Mouse (Mus musculus) G1E (cell line): Measurements from ENCODE around the gene Siae. TPM values are rescaled to one million over a fixed set of nuclear protein-coding genes. Genes with fewer than 3 reads are reported as not detected.

Experiments used
- ATAC-seq: 2 replicates; pipeline ENCODE4 v1.8.0; 2016; ENCODE audit warnings: mild to moderate bottlenecking; ENCODE audit not compliant: insufficient number of reproducible peaks, poor library complexity, low FRiP score, severe bottlenecking; ENCODE audit errors: extremely low read depth
- DNase-seq: peaks from one replicate; pipeline ENCODE4 v3.0.0; 2012; ENCODE audit warnings: low spot score
- H3K27me3 ChIP-seq: 2 replicates; pipeline ENCODE4 v1.6.1; 2012; ENCODE audit warnings: mild to moderate bottlenecking, low read length, inconsistent platforms; ENCODE audit not compliant: insufficient read depth
- H3K36me3 ChIP-seq: replicated peaks from 2 replicates; pipeline ENCODE3; 2012; ENCODE audit warnings: mild to moderate bottlenecking, inconsistent platforms
- H3K4me1 ChIP-seq: 2 replicates; pipeline ENCODE4 v1.6.1; 2012; ENCODE audit warnings: low read depth, low read length, inconsistent platforms, mixed read lengths; ENCODE audit not compliant: insufficient read depth
- H3K4me3 ChIP-seq: 2 replicates; pipeline ENCODE4 v1.5.1; 2012; ENCODE audit warnings: low read depth, mild to moderate bottlenecking, inconsistent platforms, low read length, moderate library complexity, mixed read lengths
- H3K9me3 ChIP-seq: replicated peaks from 2 replicates; pipeline ENCODE4 v1.6.1; 2012; ENCODE audit warnings: inconsistent platforms
- CTCF ChIP-seq: IDR thresholded peaks from 2 replicates; pipeline ENCODE4 v1.5.1; 2012; ENCODE audit warnings: low read depth, low read length, inconsistent platforms, mixed read lengths
- GATA1 ChIP-seq: IDR thresholded peaks from 2 replicates; pipeline ENCODE4 v1.6.1; 2012; ENCODE audit warnings: borderline replicate concordance, low read length, inconsistent platforms, mixed read lengths
- GATA2 ChIP-seq: IDR thresholded peaks from 2 replicates; pipeline ENCODE4 v1.6.1; 2012; ENCODE audit warnings: low read depth, low read length, inconsistent platforms, borderline replicate concordance
- POLR2AphosphoS5 ChIP-seq: IDR thresholded peaks from 2 replicates; pipeline ENCODE4 v1.6.1; 2012; ENCODE audit warnings: low read depth, low read length, inconsistent platforms; ENCODE audit not compliant: insufficient replicate concordance
- TAL1 ChIP-seq: conservative IDR thresholded peaks from 2 replicates; pipeline ENCODE4 v1.6.1; 2012; ENCODE audit warnings: low read depth, low read length, inconsistent platforms, mixed read lengths
- polyA plus RNA-seq: library from polyadenylated mRNA; stranded (reverse); fragments of >175 nt; gene quantifications from 2 replicates; pipeline ENCODE4 v1.2.3, GENCODE M21; 2012
- total RNA-seq, 2 experiments: library from RNA; stranded (forward) in 1 of 2; stranded (reverse) in 1 of 2; fragments of 200-1000 nt in 1 of 2; fragments of >200 nt in 1 of 2; fragmentation: Nextera tagmentation in 1 of 2; gene quantifications; 2 replicates each; pipeline ENCODE4 v1.2.3; 2014 to 2017

Gene Siae
- total and polyA plus RNA-seq, 3 experiments: 1.9 to 98.8 (median 44.5) TPM

DNA sequence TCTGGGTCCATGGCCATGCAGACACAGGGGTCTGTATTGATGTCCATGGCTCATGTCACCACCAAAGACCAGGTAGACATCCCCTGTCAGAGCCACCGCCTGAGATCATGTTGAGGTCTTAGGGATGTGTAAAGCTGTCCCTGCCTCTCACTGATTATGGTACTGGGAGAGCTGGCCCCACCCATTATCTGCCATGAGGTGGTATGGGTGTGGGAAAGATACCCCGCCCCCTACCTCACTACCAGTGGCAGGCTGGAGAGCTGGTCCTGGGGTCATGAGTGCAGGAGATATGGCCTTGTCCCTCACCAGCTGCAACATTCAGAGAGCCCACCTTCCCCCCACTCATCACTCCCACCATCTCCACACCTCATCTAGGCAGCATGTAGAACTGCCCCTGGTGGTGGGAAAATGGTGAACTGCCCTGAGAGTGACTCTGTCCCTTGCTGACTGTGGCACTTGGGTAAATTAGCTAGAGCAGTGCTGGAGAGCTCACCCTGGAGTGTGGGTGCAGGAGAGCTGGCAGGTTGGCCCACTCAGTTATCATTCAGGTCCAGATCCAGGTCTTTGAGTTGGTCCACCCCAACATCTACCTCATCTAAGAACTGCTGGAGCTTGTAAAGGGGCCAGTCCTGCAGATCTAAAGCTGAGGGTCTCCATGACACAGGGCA, 45.2 kb downstream of the Siae start:
- no peak for DNase-seq
- Histone ChIP-seq H3K27me3 (no peaks in the 10 kb centered on the region), H3K36me3 (no peaks in the 10 kb centered on the region), H3K4me3 (no peak overlapping the region; the same call in 1 of the 2 replicates), H3K4me1 (peaks cover 42% of the 10 kb centered on the region), H3K9me3 (no peaks in the 10 kb centered on the region)
- no peak for TF ChIP-seq TAL1
- 0 out of 2 replicates have a peak, but pooled peaks have one; percentile 10 for TF ChIP-seq CTCF
- no peak; the same call in 1 of the 2 replicates for ATAC-seq

DNA sequence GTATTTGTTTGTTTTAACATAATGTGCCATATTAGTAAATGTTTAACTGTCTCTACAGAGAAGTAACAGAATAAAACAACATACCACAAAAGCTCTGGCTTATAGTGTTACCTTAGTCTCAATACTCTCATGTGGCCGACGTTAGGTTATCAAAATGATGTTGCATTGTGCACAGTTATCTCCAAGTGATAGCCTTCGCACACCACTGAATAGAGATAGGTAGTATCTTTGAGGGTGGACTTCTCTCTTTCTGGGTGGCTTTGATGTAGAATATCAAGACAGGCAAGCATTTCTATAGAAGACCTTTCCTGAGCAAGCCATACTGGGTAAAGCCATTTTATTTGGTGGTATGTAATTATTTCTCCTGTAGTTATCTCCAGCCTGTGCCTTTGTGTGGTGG, 49.6 kb downstream of the Siae start:
- peaks cover 44% of the 10 kb centered on the region for H3K4me1 ChIP-seq
- DNase-seq (no peak), ATAC-seq (no peak)
- TF ChIP-seq GATA2 (no peak), CTCF (no peak), GATA1 (no peak), POLR2AphosphoS5 (no peak), TAL1 (no peak)
- no peaks in the 10 kb centered on the region for H3K27me3 ChIP-seq
- H3K4me3 ChIP-seq: no peak overlapping the region
- no peaks in the 10 kb centered on the region for H3K36me3 ChIP-seq
- no peaks in the 10 kb centered on the region for H3K9me3 ChIP-seq

- H3K27me3 ChIP-seq: no peaks in the 10 kb centered on the region
- no peak overlapping the region for H3K4me3 ChIP-seq
- H3K9me3 ChIP-seq: no peaks in the 10 kb centered on the region
- H3K4me1 ChIP-seq: peaks cover 57% of the 10 kb centered on the region
- no peaks in the 10 kb centered on the region for H3K36me3 ChIP-seq
- DNase-seq: no peak
- no peak for ATAC-seq
- TF ChIP-seq TAL1: no peak
- TF ChIP-seq GATA2: no peak
- no peak for TF ChIP-seq GATA1
- no peak for TF ChIP-seq POLR2AphosphoS5
- TF ChIP-seq CTCF: no peak
Measured at GRCm38 (mm10) chr9:37609558-37609957, 54.1 kb downstream of the Siae start.

GRCm38 (mm10) chr9:37613182-37613910, 57.8 kb downstream of the Siae start, which contains the start of gene Spa17:
Gene Spa17 (minus strand): TSS chr9:37613722.
- Histone ChIP-seq H3K4me1 (peaks cover 68% of the 10 kb centered on the region), H3K4me3 (peak within 1 kb of the TSS; percentile 72), H3K27me3 (no peaks in the 10 kb centered on the region), H3K36me3 (peaks cover 13% of the 10 kb centered on the region), H3K9me3 (no peaks in the 10 kb centered on the region)
- ATAC-seq: peak; percentile 78
- DNase-seq: peak; percentile 68
- TF ChIP-seq CTCF: no peak
- TF ChIP-seq TAL1: no peak
- TF ChIP-seq GATA1: no peak
- TF ChIP-seq POLR2AphosphoS5: no peak
- TF ChIP-seq GATA2: no peak

DNA sequence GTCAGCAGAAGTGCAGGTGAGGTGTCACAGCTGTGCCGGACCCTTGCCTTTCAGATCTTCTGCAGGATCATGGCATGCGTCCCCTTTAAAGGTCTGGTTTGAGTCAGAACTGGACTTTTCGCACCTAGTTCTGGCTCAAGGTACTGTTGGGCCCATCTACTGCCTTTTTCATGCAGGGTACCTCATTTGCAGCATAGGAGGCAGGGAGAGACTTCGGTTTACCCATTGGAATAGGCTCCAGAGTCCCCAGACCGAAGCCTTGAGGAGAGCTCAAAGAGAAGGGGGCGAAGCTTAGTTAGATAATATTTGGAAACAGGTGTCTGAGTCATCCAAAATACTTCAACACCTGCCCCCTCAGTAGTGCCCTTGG, 58.4 kb downstream of the Siae start:
- Histone ChIP-seq H3K36me3 (peaks cover 18% of the 10 kb centered on the region), H3K4me3 (peak overlapping the region; percentile 72), H3K27me3 (no peaks in the 10 kb centered on the region), H3K9me3 (no peaks in the 10 kb centered on the region), H3K4me1 (peaks cover 68% of the 10 kb centered on the region)
- DNase-seq: no peak
- no peak for TF ChIP-seq GATA1
- no peak for TF ChIP-seq POLR2AphosphoS5
- TF ChIP-seq TAL1: no peak
- ATAC-seq: no peak

DNA sequence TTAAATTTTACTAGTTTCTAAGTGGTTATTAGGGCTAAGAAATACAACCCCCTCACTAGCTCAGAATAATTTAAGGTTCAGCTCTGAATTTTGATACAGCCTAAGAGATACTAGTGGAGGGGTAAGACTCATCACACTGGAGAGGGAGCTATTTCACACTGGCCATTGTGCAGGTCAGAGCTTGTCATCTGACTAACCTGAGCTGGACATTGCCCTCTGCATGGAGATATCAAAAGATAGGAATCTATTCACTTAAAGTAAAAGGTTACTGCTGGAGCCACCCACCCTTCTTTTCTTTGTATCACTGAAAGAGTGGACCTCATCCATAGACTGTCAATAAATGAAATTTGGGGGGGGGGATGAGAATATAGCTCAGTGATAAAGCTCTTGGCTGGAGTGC, 58.8 kb downstream of the Siae start:
- DNase-seq (no peak), ATAC-seq (no peak)
- H3K9me3 ChIP-seq: no peaks in the 10 kb centered on the region
- H3K4me1 ChIP-seq: peaks cover 65% of the 10 kb centered on the region
- peaks cover 19% of the 10 kb centered on the region for H3K36me3 ChIP-seq
- no peaks in the 10 kb centered on the region for H3K27me3 ChIP-seq
- no peak for TF ChIP-seq POLR2AphosphoS5
- TF ChIP-seq CTCF: no peak
- TF ChIP-seq TAL1: no peak
- no peak for TF ChIP-seq GATA1
- TF ChIP-seq GATA2: no peak
- H3K4me3 ChIP-seq: peak overlapping the region; percentile 72
